Mouse (Mus musculus): ENCODE measurements around the gene Fbxl17. TPM values are rescaled to one million over a fixed set of nuclear protein-coding genes. Genes with fewer than 3 reads are reported as not detected.

Fbxl17 gene
- polyA plus RNA-seq, 1 experiment from 2014 or later, result 5.7 TPM

- Histone ChIP-seq H3K9ac (no peak overlapping the region), H3K4me1 (no peaks in the 10 kb centered on the region), H3K36me3 (peaks cover 13% of the 10 kb centered on the region; the same call in 1 of the 2 replicates), H3K9me3 (replicated peaks) (no peaks in the 10 kb centered on the region), H3K27me3 (no peaks in the 10 kb centered on the region), H3K4me2 (no peak overlapping the region), H3K4me3 (replicated peaks) (no peak overlapping the region), H3K27ac (no peak overlapping the region)
- ATAC-seq (replicated peaks; ENCODE audit: low FRiP score), result no peak
- WGBS, result 97% methylated on average over 1 of the region's 1 CpGs
Observed at GRCm38 (mm10) chr17:63413973-63414580, 85.7 kb downstream of the Fbxl17 start.

GRCm38 (mm10) chr17:63411564-63411963 lies 88.3 kb downstream of the Fbxl17 start:
- Histone ChIP-seq H3K4me1 (peaks cover 2% of the 10 kb centered on the region), H3K27me3 (no peaks in the 10 kb centered on the region), H3K9ac (no peak overlapping the region), H3K36me3 (peaks cover 13% of the 10 kb centered on the region; the same call in 1 of the 2 replicates), H3K4me3 (replicated peaks) (no peak overlapping the region), H3K27ac (no peak overlapping the region), H3K9me3 (replicated peaks) (no peaks in the 10 kb centered on the region), H3K4me2 (no peak overlapping the region)
- no peak for ATAC-seq (replicated peaks; ENCODE audit: low FRiP score)
- 55% methylated on average over 3 of the region's 3 CpGs for WGBS

GRCm38 (mm10) chr17:63410101-63410500 lies 89.7 kb downstream of the Fbxl17 start:
- WGBS, result 58% methylated on average over 2 of the region's 2 CpGs
- H3K4me1 ChIP-seq, result peaks cover 13% of the 10 kb centered on the region
- no peak overlapping the region for H3K4me2 ChIP-seq
- H3K27ac ChIP-seq, result no peak overlapping the region
- H3K9me3 ChIP-seq (replicated peaks), result no peaks in the 10 kb centered on the region
- H3K9ac ChIP-seq, result no peak overlapping the region
- H3K4me3 ChIP-seq (replicated peaks), result no peak overlapping the region
- ATAC-seq (replicated peaks; ENCODE audit: low FRiP score), result no peak
- H3K27me3 ChIP-seq, result no peaks in the 10 kb centered on the region
- peaks cover 13% of the 10 kb centered on the region; the same call in 1 of the 2 replicates for H3K36me3 ChIP-seq

- Histone ChIP-seq H3K9me3 (replicated peaks) (no peaks in the 10 kb centered on the region), H3K9ac (no peak overlapping the region), H3K36me3 (no peaks in the 10 kb centered on the region), H3K27me3 (no peaks in the 10 kb centered on the region), H3K4me3 (replicated peaks) (no peak overlapping the region), H3K4me2 (no peak overlapping the region), H3K4me1 (peaks cover 38% of the 10 kb centered on the region), H3K27ac (no peak overlapping the region)
- no peak for ATAC-seq (replicated peaks; ENCODE audit: low FRiP score)
- 28% methylated on average over 4 of the region's 4 CpGs for WGBS
Observed at GRCm38 (mm10) chr17:63405955-63406354, 93.9 kb downstream of the Fbxl17 start.

- ATAC-seq (replicated peaks; ENCODE audit: low FRiP score), result no peak
- no peak overlapping the region for H3K9ac ChIP-seq
- 30% methylated on average over 4 of the region's 4 CpGs for WGBS
Observed at GRCm38 (mm10) chr17:63405471-63405870, 94.3 kb downstream of the Fbxl17 start.

GRCm38 (mm10) chr17:63404968-63405367 lies 94.8 kb downstream of the Fbxl17 start:
- Histone ChIP-seq H3K27ac (no peak overlapping the region), H3K4me2 (no peak overlapping the region), H3K4me1 (peaks cover 38% of the 10 kb centered on the region), H3K36me3 (no peaks in the 10 kb centered on the region), H3K9me3 (replicated peaks) (no peaks in the 10 kb centered on the region), H3K27me3 (no peaks in the 10 kb centered on the region), H3K4me3 (replicated peaks) (no peak overlapping the region), H3K9ac (no peak overlapping the region)
- no peak for ATAC-seq (replicated peaks; ENCODE audit: low FRiP score)
- 56% methylated on average over 2 of the region's 2 CpGs for WGBS

More at GRCm38 (mm10) chr17:63405471-63405870, 94.3 kb downstream of the Fbxl17 start:
- Histone ChIP-seq H3K4me3 (replicated peaks) (no peak overlapping the region), H3K27ac (no peak overlapping the region), H3K36me3 (no peaks in the 10 kb centered on the region), H3K9me3 (replicated peaks) (no peaks in the 10 kb centered on the region), H3K4me2 (no peak overlapping the region), H3K4me1 (peaks cover 38% of the 10 kb centered on the region), H3K27me3 (no peaks in the 10 kb centered on the region)

- Histone ChIP-seq H3K4me2 (no peak overlapping the region), H3K27me3 (no peaks in the 10 kb centered on the region), H3K9me3 (replicated peaks) (no peaks in the 10 kb centered on the region), H3K27ac (peak overlapping the region; percentile 18; the same call in 1 of the 2 replicates), H3K4me3 (replicated peaks) (no peak overlapping the region), H3K4me1 (peaks cover 38% of the 10 kb centered on the region), H3K9ac (no peak overlapping the region), H3K36me3 (no peaks in the 10 kb centered on the region)
- ATAC-seq (replicated peaks; ENCODE audit: low FRiP score), result no peak
Observed at GRCm38 (mm10) chr17:63403801-63404415, 95.9 kb downstream of the Fbxl17 start.

GRCm38 (mm10) chr17:63402741-63403681 lies 96.8 kb downstream of the Fbxl17 start:
- H3K9ac ChIP-seq, result no peak overlapping the region
- H3K4me2 ChIP-seq, result no peak overlapping the region
- peak; percentile 69 for ATAC-seq (replicated peaks; ENCODE audit: low FRiP score)
- H3K4me1 ChIP-seq, result peaks cover 38% of the 10 kb centered on the region
- no peaks in the 10 kb centered on the region for H3K36me3 ChIP-seq
- peak overlapping the region; percentile 63 for H3K27ac ChIP-seq
- H3K27me3 ChIP-seq, result no peaks in the 10 kb centered on the region
- no peak overlapping the region for H3K4me3 ChIP-seq (replicated peaks)
- H3K9me3 ChIP-seq (replicated peaks), result no peaks in the 10 kb centered on the region
- 42% methylated on average over 13 of the region's 13 CpGs for WGBS

- Histone ChIP-seq H3K4me2 (no peak overlapping the region), H3K4me3 (replicated peaks) (no peak overlapping the region), H3K9me3 (replicated peaks) (no peaks in the 10 kb centered on the region), H3K27me3 (no peaks in the 10 kb centered on the region), H3K4me1 (peaks cover 38% of the 10 kb centered on the region), H3K36me3 (no peaks in the 10 kb centered on the region), H3K9ac (no peak overlapping the region), H3K27ac (no peak overlapping the region)
- 58% methylated on average over 3 of the region's 3 CpGs for whole genome bisulfite sequencing
- no peak for ATAC-seq (replicated peaks; ENCODE audit: low FRiP score)
Observed at GRCm38 (mm10) chr17:63402170-63402569, 97.6 kb downstream of the Fbxl17 start.

- no peak for ATAC-seq (replicated peaks; ENCODE audit: low FRiP score)
- WGBS, result 74% methylated on average over 5 of the region's 5 CpGs
- Histone ChIP-seq H3K36me3 (no peaks in the 10 kb centered on the region), H3K27me3 (no peaks in the 10 kb centered on the region), H3K9me3 (replicated peaks) (no peaks in the 10 kb centered on the region), H3K4me3 (replicated peaks) (no peak overlapping the region), H3K4me1 (peaks cover 28% of the 10 kb centered on the region), H3K4me2 (no peak overlapping the region), H3K9ac (no peak overlapping the region), H3K27ac (no peak overlapping the region)
Observed at GRCm38 (mm10) chr17:63400640-63401039, 99.2 kb downstream of the Fbxl17 start.

- no peak for ATAC-seq (replicated peaks; ENCODE audit: low FRiP score)
- no peak overlapping the region for H3K27ac ChIP-seq
- H3K4me3 ChIP-seq (replicated peaks), result no peak overlapping the region
- no peaks in the 10 kb centered on the region for H3K36me3 ChIP-seq
- no peaks in the 10 kb centered on the region for H3K9me3 ChIP-seq (replicated peaks)
- H3K4me1 ChIP-seq, result peaks cover 25% of the 10 kb centered on the region
- H3K4me2 ChIP-seq, result no peak overlapping the region
- 85% methylated on average over 8 of the region's 8 CpGs for WGBS
- H3K9ac ChIP-seq, result no peak overlapping the region
- no peaks in the 10 kb centered on the region for H3K27me3 ChIP-seq
Observed at GRCm38 (mm10) chr17:63399816-63400215, 100.0 kb downstream of the Fbxl17 start.

- Histone ChIP-seq H3K27ac (no peak overlapping the region), H3K9ac (no peak overlapping the region), H3K4me2 (no peak overlapping the region), H3K36me3 (no peaks in the 10 kb centered on the region), H3K27me3 (no peaks in the 10 kb centered on the region), H3K9me3 (replicated peaks) (no peaks in the 10 kb centered on the region), H3K4me1 (no peaks in the 10 kb centered on the region), H3K4me3 (replicated peaks) (no peak overlapping the region)
- no peak for ATAC-seq (replicated peaks; ENCODE audit: low FRiP score)
- 60% methylated on average over 4 of the region's 4 CpGs for WGBS
Observed at GRCm38 (mm10) chr17:63391506-63391905, 108.3 kb downstream of the Fbxl17 start.
